Mouse (Mus musculus) forebrain, embryonic 16.5 days (tissue): ENCODE measurements around the gene Vsnl1. TPM values are rescaled to one million over a fixed set of nuclear protein-coding genes. Genes with fewer than 3 reads are reported as not detected.

Experiments used
- ATAC-seq: fragments of 200-750 bp; cut with Nextera tagmentation; 2 replicates; pipeline ENCODE4 v1.8.0; 2017; ENCODE audit warnings: mild to moderate bottlenecking, moderate library complexity
- H3K27ac ChIP-seq: fragments of 300-500 bp; sonication (generic); 2 replicates; pipeline ENCODE4 v1.5.1; 2014; ENCODE audit warnings: low read length, control low read depth
- H3K27me3 ChIP-seq: fragments of 300-500 bp; sonication (generic); replicated peaks from 2 replicates; pipeline ENCODE4 v1.6.1; 2014; ENCODE audit warnings: low read length; ENCODE audit not compliant: control insufficient read depth, insufficient read depth
- H3K36me3 ChIP-seq: fragments of 300-500 bp; sonication (generic); 2 replicates; pipeline ENCODE4 v1.6.1; 2014; ENCODE audit not compliant: control insufficient read depth, insufficient read depth
- H3K4me1 ChIP-seq: fragments of 300-500 bp; sonication (generic); replicated peaks from 2 replicates; pipeline ENCODE4 v1.6.1; 2014; ENCODE audit warnings: low read length; ENCODE audit not compliant: control insufficient read depth, insufficient read depth
- H3K4me2 ChIP-seq: fragments of 300-500 bp; sonication (generic); 2 replicates; pipeline ENCODE4 v1.6.1; 2014; ENCODE audit warnings: mild to moderate bottlenecking, low read length, control low read depth
- H3K4me3 ChIP-seq: fragments of 300-500 bp; sonication (generic); replicated peaks from 2 replicates; pipeline ENCODE4 v1.5.1; 2014; ENCODE audit warnings: mild to moderate bottlenecking, low read length, control low read depth
- H3K9ac ChIP-seq: fragments of 300-500 bp; sonication (generic); replicated peaks from 2 replicates; pipeline ENCODE4 v1.6.1; 2014; ENCODE audit warnings: low read depth, low read length, control low read depth
- H3K9me3 ChIP-seq: fragments of 300-500 bp; sonication (generic); 2 replicates; pipeline ENCODE4 v1.6.1; 2016; ENCODE audit warnings: low read length; ENCODE audit not compliant: control insufficient read depth
- WGBS: fragments of 180-500 bp; shearing (Covaris S2); extraction: QIAGEN DNeasy Blood & Tissue Kit; methylation state at CpG from one replicate; pipeline ENCODE4 v1.1.7; 2014; 5-methylcytosine and 5-hydroxymethylcytosine counted together
- microRNA-seq: library from miRNA; unstranded; fragments of <30 nt; microRNA quantifications from one replicate; pipeline ENCODE4, GENCODE M21; 2017
- polyA plus RNA-seq: library from polyadenylated mRNA; unstranded; fragments of >200 nt; fragmentation: Nextera tagmentation; extraction: Ambion mirVana; gene quantifications from 2 replicates; pipeline ENCODE4 v1.2.1, GENCODE M21; 2015

The Vsnl1 gene
- polyA plus RNA-seq, 1 experiment from 2014 or later, result 34.5 TPM

- Histone ChIP-seq H3K36me3 (peaks cover 16% of the 10 kb centered on the region), H3K27ac (no peak overlapping the region), H3K9ac (no peak overlapping the region), H3K9me3 (no peaks in the 10 kb centered on the region), H3K4me1 (no peaks in the 10 kb centered on the region), H3K27me3 (no peaks in the 10 kb centered on the region), H3K4me3 (no peak overlapping the region), H3K4me2 (no peak overlapping the region)
- ATAC-seq, result no peak
- WGBS, result 85% methylated on average over 2 of the region's 2 CpGs
These were observed 159.8 kb downstream of the Vsnl1 start for GRCm38 (mm10) chr12:11276632-11277031.

Small RNA genes lying within 50 kb of the gene (microRNA-seq; reads per million reads assigned to microRNA genes)
- gene Mir7675, result not detected

Other genes starting within 250 kb of the Vsnl1 start
- not detected in 2 replicates for gene Msgn1, start 227.6 kb downstream of the Vsnl1 start, polyA plus RNA-seq
- gene Gen1, start 170.8 kb downstream of the Vsnl1 start, polyA plus RNA-seq, result 3.7 and 5.9 TPM in 2 replicates
- gene Smc6, start 170.7 kb downstream of the Vsnl1 start, polyA plus RNA-seq, result 112 and 123 TPM in 2 replicates
- gene Rad51ap2, start 19.5 kb upstream of the Vsnl1 start, polyA plus RNA-seq, result 0.30 and 0.62 TPM in 2 replicates